Mouse (Mus musculus) layer of hippocampus, postnatal 10 days (tissue): ENCODE measurements at regions not wholly inside any gene's neighbourhood (a gene's known extent, or its start where the extent isn't known, plus 50 kb on each side); places are given as distances from the start of the nearest gene placed in this dataset.

Experiments
- DNase-seq, 2 experiments: peaks; one replicate each; pipeline ENCODE4 v3.0.0; 2021; ENCODE audit warnings: low spot score in 2 of 2

GRCm38 (mm10) chr3:129445961-129446360 is 86.2 kb upstream of the Elovl6 start:
- no peak for DNase-seq

- no peak for DNase-seq
These were observed 82.2 kb upstream of the Elovl6 start for GRCm38 (mm10) chr3:129449928-129450327.

GRCm38 (mm10) chr3:129450671-129451070 is 81.5 kb upstream of the Elovl6 start:
- no peak for DNase-seq

GRCm38 (mm10) chr3:129470088-129470487 is 62.1 kb upstream of the Elovl6 start:
- DNase-seq: no peak

- no peak for DNase-seq
These were observed 60.8 kb upstream of the Elovl6 start for GRCm38 (mm10) chr3:129471332-129471731.

GRCm38 (mm10) chr3:129472008-129472407 is 60.1 kb upstream of the Elovl6 start:
- no peak for DNase-seq

GRCm38 (mm10) chr3:129474451-129474850 is 57.7 kb upstream of the Elovl6 start:
- DNase-seq: no peak

- peak; percentile 11 to 25 for DNase-seq
These were observed 55.9 kb upstream of the Elovl6 start for GRCm38 (mm10) chr3:129476250-129476649.

GRCm38 (mm10) chr3:129478093-129478492 is 54.1 kb upstream of the Elovl6 start:
- DNase-seq: no peak

- no peak for DNase-seq
These were observed 50.9 kb upstream of the Elovl6 start for GRCm38 (mm10) chr3:129481293-129481692.
